Mouse (Mus musculus): ENCODE results near the gene Micall1. TPM values are rescaled to one million over a fixed set of nuclear protein-coding genes. Genes with fewer than 3 reads are reported as not detected.

The Micall1 gene
- polyA plus RNA-seq, 1 experiment from 2014 or later: 4.9 TPM

- Histone ChIP-seq H3K9ac (replicated peaks; ENCODE audit: low read length) (no peak overlapping the region), H3K27me3 (ENCODE audit: control insufficient read depth, insufficient read depth, low read length) (no peaks in the 10 kb centered on the region), H3K36me3 (replicated peaks; ENCODE audit: control insufficient read depth, insufficient read depth, low read depth, low read length) (no peaks in the 10 kb centered on the region; the same call in none of the 2 replicates), H3K4me3 (ENCODE audit: low read depth, low read length) (no peak overlapping the region), H3K9me3 (replicated peaks; ENCODE audit: control insufficient read depth, low read length) (no peaks in the 10 kb centered on the region), H3K4me2 (ENCODE audit: low read depth, low read length) (no peak overlapping the region), H3K27ac (replicated peaks; ENCODE audit: low read depth, low read length) (no peak overlapping the region), H3K4me1 (ENCODE audit: control insufficient read depth, insufficient read depth, low read length) (no peaks in the 10 kb centered on the region; the same call in 1 of the 2 replicates)
- 92% methylated on average over 7 of the region's 7 CpGs for WGBS
- DNase-seq (ENCODE audit: low spot score) (no peak), ATAC-seq (replicated peaks; ENCODE audit: insufficient number of reproducible peaks, low FRiP score, low TSS enrichment, low read depth) (no peak)
These were observed 36.8 kb downstream of the Micall1 start for GRCm38 (mm10) chr15:79145522-79145921.

- no peak overlapping the region for H3K27ac ChIP-seq (replicated peaks; ENCODE audit: low read depth, low read length)
- H3K27me3 ChIP-seq (ENCODE audit: control insufficient read depth, insufficient read depth, low read length): no peaks in the 10 kb centered on the region
- peak; percentile 37; the same call in 1 of the 2 replicates for ATAC-seq (replicated peaks; ENCODE audit: insufficient number of reproducible peaks, low FRiP score, low TSS enrichment, low read depth)
- no peaks in the 10 kb centered on the region; the same call in 1 of the 2 replicates for H3K4me1 ChIP-seq (ENCODE audit: control insufficient read depth, insufficient read depth, low read length)
- WGBS: 56% methylated on average over 7 of the region's 7 CpGs
- H3K4me2 ChIP-seq (ENCODE audit: low read depth, low read length): no peak overlapping the region
- no peaks in the 10 kb centered on the region for H3K9me3 ChIP-seq (replicated peaks; ENCODE audit: control insufficient read depth, low read length)
- DNase-seq (ENCODE audit: low spot score): peak; percentile 89
- H3K9ac ChIP-seq (replicated peaks; ENCODE audit: low read length): no peak overlapping the region
- H3K4me3 ChIP-seq (ENCODE audit: low read depth, low read length): no peak overlapping the region
- no peaks in the 10 kb centered on the region; the same call in none of the 2 replicates for H3K36me3 ChIP-seq (replicated peaks; ENCODE audit: control insufficient read depth, insufficient read depth, low read depth, low read length)
These were observed 39.8 kb downstream of the Micall1 start for GRCm38 (mm10) chr15:79148533-79148932.

DNA sequence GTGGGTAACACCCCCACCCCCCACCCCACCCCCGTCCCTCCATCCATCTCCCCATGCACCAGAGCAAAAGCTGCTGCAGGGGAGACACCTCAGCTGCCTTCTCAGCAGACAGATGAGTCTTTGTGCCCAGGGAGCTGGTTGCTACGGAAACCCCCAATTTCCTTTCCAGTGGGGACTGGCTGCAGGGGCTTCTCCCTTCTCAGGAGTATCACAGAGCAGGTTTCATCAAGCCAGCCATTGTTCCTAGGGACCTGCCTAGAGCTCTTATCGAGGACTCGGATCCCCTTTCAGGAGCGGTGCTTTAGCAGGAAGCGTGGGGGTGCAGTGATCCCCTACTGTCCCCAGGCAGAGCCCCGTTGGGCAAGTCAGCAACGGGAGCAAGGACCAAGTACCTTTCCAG is 43.2 kb downstream of the Micall1 start:
- Histone ChIP-seq H3K27me3 (ENCODE audit: control insufficient read depth, insufficient read depth, low read length) (no peaks in the 10 kb centered on the region), H3K36me3 (replicated peaks; ENCODE audit: control insufficient read depth, insufficient read depth, low read depth, low read length) (no peaks in the 10 kb centered on the region; the same call in none of the 2 replicates), H3K4me2 (ENCODE audit: low read depth, low read length) (no peak overlapping the region), H3K4me1 (ENCODE audit: control insufficient read depth, insufficient read depth, low read length) (no peaks in the 10 kb centered on the region; the same call in 1 of the 2 replicates), H3K9ac (replicated peaks; ENCODE audit: low read length) (peak overlapping the region; percentile 13), H3K4me3 (ENCODE audit: low read depth, low read length) (no peak overlapping the region), H3K9me3 (replicated peaks; ENCODE audit: control insufficient read depth, low read length) (no peaks in the 10 kb centered on the region), H3K27ac (replicated peaks; ENCODE audit: low read depth, low read length) (peak overlapping the region; percentile 65)
- peak; percentile 57 for DNase-seq (ENCODE audit: low spot score)
- ATAC-seq (replicated peaks; ENCODE audit: insufficient number of reproducible peaks, low FRiP score, low TSS enrichment, low read depth): 0 out of 2 replicates have a peak, but pooled peaks have one; percentile 37
- 44% methylated on average over 8 of the region's 8 CpGs for WGBS

GRCm38 (mm10) chr15:79152709-79153108 is 44.0 kb downstream of the Micall1 start:
- ATAC-seq (replicated peaks; ENCODE audit: insufficient number of reproducible peaks, low FRiP score, low TSS enrichment, low read depth): no peak
- no peaks in the 10 kb centered on the region; the same call in none of the 2 replicates for H3K36me3 ChIP-seq (replicated peaks; ENCODE audit: control insufficient read depth, insufficient read depth, low read depth, low read length)

DNA sequence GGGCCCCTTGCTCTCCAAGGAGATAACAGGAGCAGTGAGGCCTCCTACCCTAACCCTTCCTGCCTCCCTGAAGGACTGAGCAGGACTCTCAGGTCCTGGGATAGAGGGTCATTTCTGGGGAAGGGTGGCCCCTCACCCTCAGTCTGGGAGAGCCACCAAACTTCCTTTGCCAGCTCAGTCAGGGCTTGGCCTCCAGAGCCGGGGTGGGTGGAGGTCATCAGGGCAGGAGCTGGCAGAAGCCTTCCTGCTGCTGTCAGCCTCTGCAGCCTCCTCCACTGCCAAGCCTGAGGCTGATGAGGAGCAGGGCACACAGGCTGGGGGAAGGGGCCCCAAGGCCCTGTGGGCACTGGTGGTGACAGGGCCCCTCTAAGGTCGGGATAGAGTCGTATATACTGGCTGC is 46.9 kb downstream of the Micall1 start:
- ATAC-seq (replicated peaks; ENCODE audit: insufficient number of reproducible peaks, low FRiP score, low TSS enrichment, low read depth): no peak
- H3K9me3 ChIP-seq (replicated peaks; ENCODE audit: control insufficient read depth, low read length): no peaks in the 10 kb centered on the region
- H3K27me3 ChIP-seq (ENCODE audit: control insufficient read depth, insufficient read depth, low read length): no peaks in the 10 kb centered on the region
- H3K4me1 ChIP-seq (ENCODE audit: control insufficient read depth, insufficient read depth, low read length): no peaks in the 10 kb centered on the region; the same call in 1 of the 2 replicates
- no peak overlapping the region for H3K4me3 ChIP-seq (ENCODE audit: low read depth, low read length)
- H3K27ac ChIP-seq (replicated peaks; ENCODE audit: low read depth, low read length): no peak overlapping the region
- no peak overlapping the region; the same call in 1 of the 2 replicates for H3K9ac ChIP-seq (replicated peaks; ENCODE audit: low read length)
- 45% methylated on average over 3 of the region's 3 CpGs for WGBS
- no peak for DNase-seq (ENCODE audit: low spot score)
- no peaks in the 10 kb centered on the region; the same call in 1 of the 2 replicates for H3K36me3 ChIP-seq (replicated peaks; ENCODE audit: control insufficient read depth, insufficient read depth, low read depth, low read length)
- H3K4me2 ChIP-seq (ENCODE audit: low read depth, low read length): no peak overlapping the region

More at GRCm38 (mm10) chr15:79152709-79153108, 44.0 kb downstream of the Micall1 start:
- Histone ChIP-seq H3K4me2 (ENCODE audit: low read depth, low read length) (no peak overlapping the region), H3K9ac (replicated peaks; ENCODE audit: low read length) (peak overlapping the region; percentile 18; the same call in 1 of the 2 replicates), H3K4me1 (ENCODE audit: control insufficient read depth, insufficient read depth, low read length) (no peaks in the 10 kb centered on the region; the same call in 1 of the 2 replicates), H3K27ac (replicated peaks; ENCODE audit: low read depth, low read length) (peak overlapping the region; percentile 65; the same call in 1 of the 2 replicates), H3K9me3 (replicated peaks; ENCODE audit: control insufficient read depth, low read length) (no peaks in the 10 kb centered on the region), H3K27me3 (ENCODE audit: control insufficient read depth, insufficient read depth, low read length) (no peaks in the 10 kb centered on the region), H3K4me3 (ENCODE audit: low read depth, low read length) (no peak overlapping the region)
- WGBS: 32% methylated on average over 6 of the region's 6 CpGs
- no peak for DNase-seq (ENCODE audit: low spot score)

DNA sequence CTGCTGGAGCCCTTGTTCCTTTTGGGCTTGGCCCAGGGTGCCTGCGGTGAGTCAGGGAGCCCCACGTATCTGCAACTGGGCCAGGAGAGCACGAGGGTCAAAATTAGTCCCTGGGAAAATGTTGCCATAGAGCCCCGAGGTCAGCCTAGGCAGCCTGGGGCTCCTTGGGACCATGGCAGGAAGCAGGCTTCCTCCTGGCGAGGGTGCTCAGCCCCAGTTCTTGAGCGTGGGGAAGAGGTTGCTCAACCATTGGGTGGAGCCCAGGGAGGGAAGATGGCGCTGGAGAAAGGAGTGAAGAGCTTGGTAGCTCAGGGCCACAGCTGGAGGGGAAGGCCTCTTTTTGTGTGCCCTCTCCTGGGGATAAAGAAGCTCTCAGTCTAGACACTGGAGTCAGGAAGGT is 53.6 kb downstream of the Micall1 start:
- Histone ChIP-seq H3K9ac (replicated peaks; ENCODE audit: low read length) (peak overlapping the region; percentile 28), H3K27me3 (ENCODE audit: control insufficient read depth, insufficient read depth, low read length) (peaks cover 36% of the 10 kb centered on the region), H3K4me1 (ENCODE audit: control insufficient read depth, insufficient read depth, low read length) (no peaks in the 10 kb centered on the region), H3K4me3 (ENCODE audit: low read depth, low read length) (no peak overlapping the region), H3K4me2 (ENCODE audit: low read depth, low read length) (no peak overlapping the region; the same call in 1 of the 2 replicates), H3K27ac (replicated peaks; ENCODE audit: low read depth, low read length) (no peak overlapping the region), H3K36me3 (replicated peaks; ENCODE audit: control insufficient read depth, insufficient read depth, low read depth, low read length) (no peaks in the 10 kb centered on the region), H3K9me3 (replicated peaks; ENCODE audit: control insufficient read depth, low read length) (no peaks in the 10 kb centered on the region)
- DNase-seq (ENCODE audit: low spot score): no peak
- ATAC-seq (replicated peaks; ENCODE audit: insufficient number of reproducible peaks, low FRiP score, low TSS enrichment, low read depth): no peak
- WGBS: 73% methylated on average over 7 of the region's 7 CpGs

GRCm38 (mm10) chr15:79162822-79163221 is 54.1 kb downstream of the Micall1 start:
- peak overlapping the region; percentile 28; the same call in 1 of the 2 replicates for H3K9ac ChIP-seq (replicated peaks; ENCODE audit: low read length)
- no peak for DNase-seq (ENCODE audit: low spot score)
- 30% methylated on average over 14 of the region's 14 CpGs for whole genome bisulfite sequencing
- H3K36me3 ChIP-seq (replicated peaks; ENCODE audit: control insufficient read depth, insufficient read depth, low read depth, low read length): no peaks in the 10 kb centered on the region
- ATAC-seq (replicated peaks; ENCODE audit: insufficient number of reproducible peaks, low FRiP score, low TSS enrichment, low read depth): no peak
- no peak overlapping the region for H3K27ac ChIP-seq (replicated peaks; ENCODE audit: low read depth, low read length)
- peaks cover 36% of the 10 kb centered on the region for H3K27me3 ChIP-seq (ENCODE audit: control insufficient read depth, insufficient read depth, low read length)
- no peak overlapping the region for H3K4me2 ChIP-seq (ENCODE audit: low read depth, low read length)
- H3K9me3 ChIP-seq (replicated peaks; ENCODE audit: control insufficient read depth, low read length): no peaks in the 10 kb centered on the region
- H3K4me3 ChIP-seq (ENCODE audit: low read depth, low read length): peak overlapping the region; percentile 21
- H3K4me1 ChIP-seq (ENCODE audit: control insufficient read depth, insufficient read depth, low read length): no peaks in the 10 kb centered on the region

GRCm38 (mm10) chr15:79164251-79164650 is 55.6 kb downstream of the Micall1 start:
- Histone ChIP-seq H3K4me2 (ENCODE audit: low read depth, low read length) (no peak overlapping the region), H3K4me1 (ENCODE audit: control insufficient read depth, insufficient read depth, low read length) (no peaks in the 10 kb centered on the region)
- DNase-seq (ENCODE audit: low spot score): no peak

More at GRCm38 (mm10) chr15:79164251-79164650, 55.6 kb downstream of the Micall1 start:
- ATAC-seq (replicated peaks; ENCODE audit: insufficient number of reproducible peaks, low FRiP score, low TSS enrichment, low read depth): no peak; the same call in 1 of the 2 replicates
- Histone ChIP-seq H3K9ac (replicated peaks; ENCODE audit: low read length) (peak overlapping the region; percentile 33; the same call in 1 of the 2 replicates), H3K36me3 (replicated peaks; ENCODE audit: control insufficient read depth, insufficient read depth, low read depth, low read length) (no peaks in the 10 kb centered on the region), H3K4me3 (ENCODE audit: low read depth, low read length) (peak overlapping the region; percentile 21), H3K27me3 (ENCODE audit: control insufficient read depth, insufficient read depth, low read length) (peaks cover 36% of the 10 kb centered on the region), H3K9me3 (replicated peaks; ENCODE audit: control insufficient read depth, low read length) (no peaks in the 10 kb centered on the region), H3K27ac (replicated peaks; ENCODE audit: low read depth, low read length) (no peak overlapping the region)
- 3% methylated on average over 15 of the region's 15 CpGs for WGBS
